Mouse (Mus musculus) natural killer cell, adult 2 months (primary cell): ENCODE measurements at regions not wholly inside any gene's neighbourhood (a gene's known extent, or its start where the extent isn't known, plus 50 kb on each side); places are given as distances from the start of the nearest gene placed in this dataset.

Experiments
- DNase-seq, 2 experiments: peaks; one replicate each; pipeline ENCODE4 v3.0.0; 2022; ENCODE audit warnings: low spot score in 2 of 2

GRCm38 (mm10) chr16:5538836-5539510 is 283.2 kb upstream of the Eef2kmt start:
- no peak for DNase-seq

DNA sequence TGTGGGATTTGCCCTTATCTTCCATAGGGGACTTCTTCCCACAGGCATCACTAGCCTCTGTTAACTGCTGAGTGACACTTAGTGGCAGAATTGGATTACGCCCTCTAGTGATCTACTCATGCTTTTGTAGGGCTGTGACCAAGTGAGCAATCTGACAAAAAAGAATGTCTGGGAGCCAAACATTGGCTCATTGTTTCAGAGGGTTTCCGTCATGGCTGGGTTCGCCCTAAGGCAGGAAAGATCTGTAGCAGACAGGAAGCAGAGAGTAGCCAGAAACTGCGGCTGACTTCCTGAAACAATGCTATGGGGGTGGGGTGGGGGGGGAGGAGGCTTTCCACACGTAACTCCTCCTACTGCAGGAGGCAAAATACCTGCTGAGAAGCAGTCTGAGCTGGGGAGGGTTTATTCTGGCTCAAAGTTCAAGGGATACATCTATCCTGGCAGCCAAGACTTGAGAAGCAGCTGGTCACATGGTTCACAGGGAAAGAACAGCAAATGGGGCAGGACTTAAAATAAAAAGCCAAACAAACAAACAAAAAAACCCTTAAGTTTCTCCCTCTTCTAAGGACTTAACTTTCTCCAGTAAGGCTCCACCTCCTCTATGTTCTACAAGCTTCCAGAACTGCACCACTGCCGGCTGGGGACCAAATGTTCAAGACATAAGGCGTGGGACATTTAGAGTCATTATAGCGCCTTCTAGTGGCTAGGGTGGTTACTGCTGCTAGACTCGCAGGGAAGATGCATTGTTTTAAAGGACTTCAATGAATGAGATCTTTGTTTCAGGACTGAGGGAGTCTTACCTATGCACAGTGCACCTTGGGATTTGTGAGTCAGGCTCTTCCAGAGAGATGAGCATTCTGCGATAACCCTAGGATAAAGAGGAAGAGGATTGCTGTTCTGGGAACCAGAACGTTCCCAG is 281.8 kb upstream of the Eef2kmt start:
- no peak for DNase-seq

- DNase-seq, result no peak
Measured at GRCm38 (mm10) chr16:5536515-5536972, 280.8 kb upstream of the Eef2kmt start.

DNA sequence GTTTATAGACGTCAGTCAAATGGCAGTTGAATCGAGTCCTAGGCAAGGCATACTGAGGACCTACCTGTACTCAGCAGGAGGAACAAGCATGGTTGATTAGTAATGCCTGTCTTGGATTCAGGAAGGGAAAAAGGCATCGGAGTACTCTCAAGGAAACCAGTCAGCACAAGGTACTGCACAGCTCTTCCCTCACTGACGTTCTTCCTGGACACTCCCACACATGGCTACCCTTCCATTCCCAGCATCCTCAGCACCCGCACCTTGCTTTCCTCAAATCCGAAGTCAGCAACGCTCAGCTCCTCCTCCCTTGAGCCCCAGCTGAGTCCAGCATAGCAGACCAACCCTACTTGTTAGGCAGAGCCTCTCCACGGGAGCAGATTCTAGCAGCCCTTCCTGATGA is 279.6 kb upstream of the Eef2kmt start:
- no peak for DNase-seq

DNA sequence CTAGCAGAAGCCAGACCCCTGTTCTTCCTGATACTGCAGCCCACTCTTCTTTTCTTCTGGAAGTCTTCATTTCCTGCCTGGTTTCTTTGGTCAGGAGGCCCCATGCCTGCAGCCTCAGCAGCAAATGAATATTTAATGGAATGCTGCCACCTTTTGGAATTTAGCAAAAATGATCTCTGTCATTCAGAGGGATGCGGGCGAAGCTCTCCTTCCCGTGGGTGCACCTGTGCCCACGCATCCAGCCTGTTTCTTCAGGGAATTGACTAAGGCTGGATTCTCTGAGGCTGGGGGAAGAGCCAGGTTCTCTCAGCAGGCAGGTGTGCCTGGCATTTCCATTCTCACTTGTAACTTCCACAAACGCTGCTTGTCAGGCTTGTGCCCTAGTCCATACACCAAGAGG is 279.1 kb upstream of the Eef2kmt start:
- DNase-seq, result no peak

DNA sequence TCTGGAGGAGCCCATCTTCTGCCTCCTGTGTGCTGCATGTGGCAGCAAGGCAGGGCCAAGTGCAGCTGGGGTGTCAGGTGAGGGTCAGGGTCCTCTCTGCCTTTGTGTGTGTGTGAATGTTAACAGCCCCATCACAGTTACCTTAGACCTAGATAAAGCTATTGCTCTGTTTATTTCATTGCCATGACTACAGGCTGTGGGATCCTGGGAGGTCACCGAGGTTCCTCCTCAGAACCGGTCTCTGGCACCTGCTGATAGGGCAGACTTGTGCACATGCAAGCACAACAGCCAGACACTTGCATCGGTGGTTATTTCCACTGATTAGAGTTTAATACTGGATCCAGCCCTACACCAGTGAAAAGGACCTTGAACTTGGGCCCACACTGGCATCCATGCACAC is 278.6 kb upstream of the Eef2kmt start:
- no peak for DNase-seq

DNA sequence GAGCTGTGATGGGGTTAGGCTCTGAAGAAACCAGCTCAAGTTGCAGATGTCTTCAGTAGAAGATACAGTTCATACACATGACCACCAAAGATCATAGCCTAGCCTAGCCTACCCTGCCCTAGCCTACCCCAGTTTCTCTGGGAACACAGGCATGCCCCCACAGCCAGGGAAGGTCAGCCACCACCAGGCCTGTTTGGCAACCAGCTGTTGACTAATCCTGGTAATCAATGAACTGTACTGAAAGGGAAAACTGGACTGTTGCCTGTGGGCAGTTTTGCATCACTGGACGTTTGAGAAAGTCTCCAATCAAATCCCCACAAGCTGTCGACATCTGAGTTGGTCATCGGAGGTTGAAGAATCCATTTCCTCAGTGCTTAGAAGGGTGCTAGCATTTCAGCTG is 276.5 kb upstream of the Eef2kmt start:
- no peak for DNase-seq

DNA sequence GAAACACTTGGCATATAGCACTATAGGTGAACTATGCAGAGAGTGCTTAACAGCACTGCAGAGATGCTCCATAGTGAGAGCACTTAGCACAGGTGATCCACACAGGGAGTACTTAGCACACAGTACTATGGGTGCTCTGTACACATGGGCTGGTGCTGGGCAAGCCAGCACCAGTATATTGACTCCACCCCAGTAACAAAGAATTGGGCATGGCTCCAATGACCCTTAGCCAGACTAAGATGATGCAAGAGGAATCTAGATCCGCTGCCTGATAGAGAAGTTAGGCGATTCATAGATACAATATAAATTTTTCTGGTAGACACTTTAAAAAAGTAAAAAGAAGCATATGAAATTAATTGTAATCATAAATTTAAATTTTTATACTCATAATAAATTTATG is 274.0 kb upstream of the Eef2kmt start:
- DNase-seq, result no peak

GRCm38 (mm10) chr16:5527936-5528335 is 272.2 kb upstream of the Eef2kmt start:
- no peak for DNase-seq

GRCm38 (mm10) chr16:5524375-5524774 is 268.6 kb upstream of the Eef2kmt start:
- no peak for DNase-seq

DNA sequence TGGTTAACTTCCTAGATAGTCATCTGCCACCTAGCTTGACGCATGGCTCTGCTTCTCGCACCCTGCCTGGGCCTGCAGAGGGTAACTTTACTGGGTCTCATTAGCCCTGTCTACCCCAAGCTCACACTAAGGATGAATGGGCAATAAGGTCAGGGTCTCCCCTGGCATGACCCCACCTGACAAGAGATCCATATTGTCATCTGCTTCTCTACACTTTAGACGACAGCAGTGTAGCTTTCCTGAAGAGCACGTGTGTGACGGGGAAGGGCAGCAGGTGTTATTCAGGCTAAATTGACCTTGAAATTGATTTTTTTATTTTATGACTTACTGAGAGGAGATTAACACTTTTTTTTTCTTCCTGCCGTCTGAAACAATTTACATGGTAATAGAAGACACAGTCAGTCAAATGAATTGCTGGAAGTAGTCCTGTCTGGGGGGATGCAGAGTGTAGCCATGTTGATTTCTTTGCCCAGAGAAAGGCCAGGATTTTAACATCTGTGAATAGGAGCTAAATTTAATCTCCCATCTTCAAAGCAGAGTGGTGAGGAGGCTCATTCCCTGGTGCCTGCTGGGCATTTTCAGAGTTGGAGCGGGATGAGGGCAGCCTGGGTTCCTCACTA is 267.7 kb upstream of the Eef2kmt start:
- DNase-seq, result no peak

GRCm38 (mm10) chr16:5517746-5518145 is 262.0 kb upstream of the Eef2kmt start:
- DNase-seq, result no peak

- DNase-seq, result no peak
Measured at GRCm38 (mm10) chr16:5515867-5516266, 260.1 kb upstream of the Eef2kmt start.

DNA sequence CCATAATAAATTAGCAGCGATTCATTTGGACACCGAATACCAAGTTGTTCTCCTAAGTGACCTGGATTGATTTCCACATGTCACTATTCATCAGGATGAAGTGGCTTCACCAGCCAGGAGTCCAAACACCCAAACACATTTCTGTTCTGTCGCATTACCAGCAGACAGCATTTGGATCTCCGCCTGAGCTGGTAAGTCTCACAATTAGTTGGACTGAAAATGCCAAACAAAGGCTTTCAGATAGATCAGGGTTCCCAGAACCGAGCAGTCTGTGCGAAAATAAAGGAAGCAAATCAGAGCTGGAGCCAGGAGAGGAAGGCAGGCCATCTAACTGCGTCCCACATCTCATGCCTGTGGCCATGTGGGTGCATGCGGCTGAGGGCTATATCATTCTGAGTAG is 251.5 kb upstream of the Eef2kmt start:
- no peak for DNase-seq

- DNase-seq, result no peak
Measured at GRCm38 (mm10) chr16:5501961-5502360, 246.2 kb upstream of the Eef2kmt start.

DNA sequence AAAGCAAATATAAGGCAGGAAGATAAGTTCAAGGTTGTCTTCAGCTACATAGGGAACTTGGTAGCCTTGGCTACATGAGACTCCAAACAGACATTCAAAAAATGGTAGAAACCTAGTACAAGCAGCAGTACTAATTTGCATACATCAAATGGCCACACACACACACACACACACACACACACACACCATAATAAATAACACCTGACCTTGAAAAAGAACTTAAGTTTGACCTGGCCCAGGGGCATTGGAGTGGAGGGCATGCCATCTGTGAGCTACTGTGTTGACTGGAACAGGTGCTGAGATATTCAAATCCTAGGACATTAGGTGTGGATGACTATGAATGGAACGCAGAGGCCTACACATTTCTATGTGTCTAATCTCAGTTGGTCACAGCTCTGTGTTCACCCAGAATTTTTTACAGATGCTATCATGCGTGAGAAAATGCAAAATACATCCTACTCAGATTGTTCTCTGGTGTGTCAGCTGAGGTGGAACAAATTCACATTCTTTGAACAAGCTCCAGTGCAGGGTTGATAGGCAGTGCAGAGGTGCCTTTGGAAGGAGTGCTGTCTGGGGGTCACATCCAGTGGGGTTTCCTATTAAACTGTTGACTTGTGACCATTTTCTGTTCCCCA is 240.4 kb upstream of the Eef2kmt start:
- DNase-seq, result no peak

DNA sequence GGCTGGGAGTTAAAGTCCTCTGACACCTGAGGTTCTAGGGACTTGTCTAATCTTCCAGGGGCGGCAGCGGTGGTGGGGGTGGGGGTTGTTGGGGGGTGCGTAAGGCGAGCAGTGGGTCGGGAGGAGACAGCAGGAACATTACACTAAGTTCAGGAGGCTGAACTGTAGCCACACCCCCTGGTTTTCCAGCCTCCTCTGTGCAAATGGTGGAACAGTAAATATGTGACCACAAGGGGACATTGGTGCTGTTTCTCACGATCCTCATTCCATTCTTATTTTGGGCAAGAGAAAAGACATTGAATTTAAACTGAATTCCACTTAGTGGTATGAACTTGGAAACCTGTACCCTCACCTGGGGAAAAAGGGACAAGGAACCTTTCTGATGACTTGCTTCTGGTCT is 237.6 kb upstream of the Eef2kmt start:
- no peak for DNase-seq

DNA sequence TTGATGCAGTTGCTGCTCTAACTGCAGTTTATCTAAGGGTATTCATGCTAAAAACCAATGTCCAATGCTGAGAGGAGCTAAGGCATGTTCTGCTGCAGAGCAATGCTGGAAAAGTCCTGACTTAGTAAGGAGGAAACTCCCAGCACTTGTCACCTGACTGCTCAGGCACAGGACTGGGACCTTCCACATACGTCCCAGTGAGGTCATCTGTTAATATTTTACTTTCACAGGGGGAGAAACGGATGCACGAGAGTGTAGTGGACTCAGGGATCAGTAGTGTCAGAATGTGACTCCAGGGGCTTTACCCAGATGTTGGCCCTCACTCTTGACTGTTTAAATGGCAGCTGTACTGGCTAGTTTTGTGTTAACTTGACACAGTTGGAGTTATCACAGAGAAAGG is 231.5 kb upstream of the Eef2kmt start:
- DNase-seq, result no peak

DNA sequence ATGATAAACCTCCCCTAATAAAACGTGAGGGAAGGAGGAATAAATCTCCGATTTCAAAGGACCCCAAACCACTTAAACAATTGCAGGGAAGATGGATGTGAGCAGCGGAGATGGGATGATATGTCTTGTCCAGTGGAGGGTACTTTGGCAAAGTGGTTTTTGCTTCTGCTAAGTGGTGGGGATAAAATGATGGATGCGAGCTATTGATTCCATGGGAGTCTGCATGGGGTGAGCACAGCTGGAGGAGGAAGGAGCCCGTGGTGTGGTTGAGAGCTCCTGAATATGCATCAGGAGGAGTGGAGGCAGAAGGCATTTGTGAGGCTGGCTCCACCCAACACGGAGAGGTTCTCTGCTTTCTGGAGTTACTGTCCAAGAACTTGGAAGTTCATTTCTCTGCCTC is 227.6 kb upstream of the Eef2kmt start:
- DNase-seq, result no peak

- no peak for DNase-seq
Measured at GRCm38 (mm10) chr16:5480148-5480547, 224.4 kb upstream of the Eef2kmt start.

DNA sequence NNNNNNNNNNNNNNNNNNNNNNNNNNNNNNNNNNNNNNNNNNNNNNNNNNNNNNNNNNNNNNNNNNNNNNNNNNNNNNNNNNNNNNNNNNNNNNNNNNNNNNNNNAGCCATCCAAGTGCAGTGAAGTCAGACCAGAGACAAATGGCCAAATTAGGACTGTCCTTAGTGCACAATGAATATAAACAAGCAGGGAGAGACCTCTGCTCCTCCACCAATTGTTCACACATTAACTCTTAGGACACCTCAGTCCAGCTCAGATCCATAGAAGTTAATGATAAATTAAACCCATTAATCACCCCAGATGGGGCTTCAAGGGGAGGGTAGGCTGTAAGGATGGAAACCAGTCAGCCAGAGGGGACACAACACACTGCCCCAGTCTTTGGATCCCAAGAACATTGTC is 223.2 kb upstream of the Eef2kmt start:
- DNase-seq, result no peak

- peak in 1 of 2 experiments; percentile 9 for DNase-seq
Measured at GRCm38 (mm10) chr16:5471321-5471720, 215.5 kb upstream of the Eef2kmt start.
